Mouse (Mus musculus): ENCODE results near the gene Foxa2.

DNA sequence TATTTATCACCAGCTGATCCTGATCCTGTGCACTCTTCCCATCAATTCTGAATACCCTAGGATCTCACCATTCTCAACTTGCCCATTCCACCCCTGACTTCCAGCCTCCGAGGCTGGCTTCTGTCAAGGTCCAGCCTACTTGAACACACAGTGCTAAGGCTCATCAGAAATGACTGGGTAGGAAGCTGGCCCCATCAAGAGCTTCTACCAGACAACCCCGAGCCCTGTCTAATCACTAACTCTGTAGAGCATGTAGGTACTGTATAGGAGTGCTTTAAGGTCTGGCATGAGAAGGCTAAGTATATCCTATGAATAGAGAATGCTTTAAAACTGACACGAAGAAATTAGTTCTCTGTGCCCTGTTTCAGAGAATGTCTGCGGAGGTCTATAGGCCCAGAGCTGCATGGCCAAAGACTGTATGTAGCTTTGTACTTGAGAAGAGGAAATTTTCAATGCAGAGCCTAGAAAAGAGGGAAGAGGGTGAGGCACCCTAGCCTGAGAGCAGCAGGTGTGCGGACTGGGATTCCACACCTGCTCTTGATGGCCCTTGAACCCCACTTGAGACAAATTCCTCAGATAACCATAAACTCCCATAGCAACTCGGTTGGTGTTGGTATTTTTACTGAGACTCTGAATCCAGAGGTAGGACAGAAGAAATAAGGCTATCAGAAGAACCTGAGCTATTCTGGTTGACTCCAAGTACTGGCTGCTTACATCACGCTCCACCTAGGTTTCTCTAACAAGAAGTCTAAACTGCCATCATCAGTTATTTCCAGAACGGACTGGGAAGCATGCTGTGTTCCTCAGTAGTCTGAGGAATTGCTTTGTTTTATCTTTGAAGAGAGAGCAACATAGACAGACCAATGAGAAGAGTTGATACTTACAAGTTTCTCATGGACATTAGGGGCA lies 28.7 kb downstream of the Foxa2 start:
- TF ChIP-seq EP300 (optimal IDR thresholded peaks at IDR 0.05) (no peak), CTCF (IDR thresholded peaks at IDR 0.05; ENCODE audit: low read depth) (no peak)
